Mouse (Mus musculus): ENCODE data around the gene Gm6096. TPM values are rescaled to one million over a fixed set of nuclear protein-coding genes. Genes with fewer than 3 reads are reported as not detected.

Gene Gm6096
- polyA plus RNA-seq, 1 experiment = not detected

- DNase-seq = no peak
- peak overlapping the region; percentile 63 for H3K4me3 ChIP-seq (ENCODE audit: insufficient read depth, low read depth, low read length)
- WGBS = 2% methylated on average over 17 of the region's 17 CpGs
Measured at GRCm38 (mm10) chr7:34234610-34235561, 16.0 kb upstream of the Gm6096 start.

GRCm38 (mm10) chr7:34235602-34236001 lies 15.2 kb upstream of the Gm6096 start:
- no peaks in the 10 kb centered on the region for H3K27me3 ChIP-seq (replicated peaks; ENCODE audit: control insufficient read depth, insufficient read depth, low read length)
- H3K4me3 ChIP-seq (ENCODE audit: insufficient read depth, low read depth, low read length) = no peak overlapping the region
- 89% methylated on average over 5 of the region's 5 CpGs for WGBS
- no peaks in the 10 kb centered on the region for H3K36me3 ChIP-seq (ENCODE audit: control insufficient read depth, insufficient read depth, low read length)
- DNase-seq = no peak
- H3K4me1 ChIP-seq (ENCODE audit: control insufficient read depth, insufficient read depth, low read length) = peaks cover 5% of the 10 kb centered on the region; the same call in 1 of the 2 replicates
- TF ChIP-seq CTCF (conservative IDR thresholded peaks at IDR 0.05; ENCODE audit: insufficient read depth, insufficient read length, low read depth, low read length) (no peak), POLR2A (IDR thresholded peaks at IDR 0.05; ENCODE audit: low read depth, low read length) (no peak)
- no peak overlapping the region for H3K27ac ChIP-seq (ENCODE audit: insufficient read depth, low read depth, low read length)

More at GRCm38 (mm10) chr7:34234610-34235561, 16.0 kb upstream of the Gm6096 start:
- Histone ChIP-seq H3K27ac (ENCODE audit: insufficient read depth, low read depth, low read length) (peak overlapping the region; percentile 99), H3K36me3 (ENCODE audit: control insufficient read depth, insufficient read depth, low read length) (no peaks in the 10 kb centered on the region), H3K27me3 (replicated peaks; ENCODE audit: control insufficient read depth, insufficient read depth, low read length) (no peaks in the 10 kb centered on the region), H3K4me1 (ENCODE audit: control insufficient read depth, insufficient read depth, low read length) (peaks cover 5% of the 10 kb centered on the region; the same call in 1 of the 2 replicates)
- TF ChIP-seq POLR2A (IDR thresholded peaks at IDR 0.05; ENCODE audit: low read depth, low read length) (no peak), CTCF (conservative IDR thresholded peaks at IDR 0.05; ENCODE audit: insufficient read depth, insufficient read length, low read depth, low read length) (no peak)

- Histone ChIP-seq H3K27ac (ENCODE audit: insufficient read depth, low read depth, low read length) (no peak overlapping the region), H3K4me1 (ENCODE audit: control insufficient read depth, insufficient read depth, low read length) (peaks cover 4% of the 10 kb centered on the region; the same call in 1 of the 2 replicates), H3K36me3 (ENCODE audit: control insufficient read depth, insufficient read depth, low read length) (peaks cover 2% of the 10 kb centered on the region; the same call in 1 of the 2 replicates), H3K27me3 (replicated peaks; ENCODE audit: control insufficient read depth, insufficient read depth, low read length) (no peaks in the 10 kb centered on the region), H3K4me3 (ENCODE audit: insufficient read depth, low read depth, low read length) (no peak overlapping the region)
- WGBS = 90% methylated on average over 5 of the region's 5 CpGs
- DNase-seq = no peak
- no peak for TF ChIP-seq POLR2A (IDR thresholded peaks at IDR 0.05; ENCODE audit: low read depth, low read length)
- no peak for TF ChIP-seq CTCF (conservative IDR thresholded peaks at IDR 0.05; ENCODE audit: insufficient read depth, insufficient read length, low read depth, low read length)
Measured at GRCm38 (mm10) chr7:34238086-34238485, 12.8 kb upstream of the Gm6096 start.

- WGBS = 93% methylated on average over 11 of the region's 11 CpGs
- TF ChIP-seq CTCF (conservative IDR thresholded peaks at IDR 0.05; ENCODE audit: insufficient read depth, insufficient read length, low read depth, low read length) = no peak
- no peak for TF ChIP-seq POLR2A (IDR thresholded peaks at IDR 0.05; ENCODE audit: low read depth, low read length)
- Histone ChIP-seq H3K4me1 (ENCODE audit: control insufficient read depth, insufficient read depth, low read length) (no peaks in the 10 kb centered on the region), H3K36me3 (ENCODE audit: control insufficient read depth, insufficient read depth, low read length) (peaks cover 6% of the 10 kb centered on the region), H3K27ac (ENCODE audit: insufficient read depth, low read depth, low read length) (no peak overlapping the region), H3K4me3 (ENCODE audit: insufficient read depth, low read depth, low read length) (no peak overlapping the region), H3K27me3 (replicated peaks; ENCODE audit: control insufficient read depth, insufficient read depth, low read length) (no peaks in the 10 kb centered on the region)
- DNase-seq = no peak
Measured at GRCm38 (mm10) chr7:34242176-34242575, 8.7 kb upstream of the Gm6096 start.

GRCm38 (mm10) chr7:34246870-34247499 lies 3.9 kb upstream of the Gm6096 start:
- Histone ChIP-seq H3K27ac (ENCODE audit: insufficient read depth, low read depth, low read length) (no peak overlapping the region), H3K4me3 (ENCODE audit: insufficient read depth, low read depth, low read length) (no peak overlapping the region), H3K27me3 (replicated peaks; ENCODE audit: control insufficient read depth, insufficient read depth, low read length) (no peaks in the 10 kb centered on the region), H3K4me1 (ENCODE audit: control insufficient read depth, insufficient read depth, low read length) (no peaks in the 10 kb centered on the region), H3K36me3 (ENCODE audit: control insufficient read depth, insufficient read depth, low read length) (peaks cover 9% of the 10 kb centered on the region)
- DNase-seq = no peak
- TF ChIP-seq POLR2A (IDR thresholded peaks at IDR 0.05; ENCODE audit: low read depth, low read length) (no peak), CTCF (conservative IDR thresholded peaks at IDR 0.05; ENCODE audit: insufficient read depth, insufficient read length, low read depth, low read length) (no peak)
- 87% methylated on average over 3 of the region's 3 CpGs for WGBS

GRCm38 (mm10) chr7:34252030-34252429 lies 1.2 kb downstream of the Gm6096 start:
- H3K27ac ChIP-seq (ENCODE audit: insufficient read depth, low read depth, low read length) = no peak overlapping the region
- H3K27me3 ChIP-seq (replicated peaks; ENCODE audit: control insufficient read depth, insufficient read depth, low read length) = no peaks in the 10 kb centered on the region
- DNase-seq = peak; percentile 52
- no peaks in the 10 kb centered on the region for H3K4me1 ChIP-seq (ENCODE audit: control insufficient read depth, insufficient read depth, low read length)
- TF ChIP-seq CTCF (conservative IDR thresholded peaks at IDR 0.05; ENCODE audit: insufficient read depth, insufficient read length, low read depth, low read length) = 0 out of 2 replicates have a peak, but pooled peaks have one; percentile 11
- TF ChIP-seq POLR2A (IDR thresholded peaks at IDR 0.05; ENCODE audit: low read depth, low read length) = no peak
- 16% methylated on average over 2 of the region's 2 CpGs for WGBS
- peaks cover 13% of the 10 kb centered on the region for H3K36me3 ChIP-seq (ENCODE audit: control insufficient read depth, insufficient read depth, low read length)
- no peak overlapping the region for H3K4me3 ChIP-seq (ENCODE audit: insufficient read depth, low read depth, low read length)

- Histone ChIP-seq H3K27me3 (replicated peaks; ENCODE audit: control insufficient read depth, insufficient read depth, low read length) (no peaks in the 10 kb centered on the region), H3K4me3 (ENCODE audit: insufficient read depth, low read depth, low read length) (no peak overlapping the region), H3K27ac (ENCODE audit: insufficient read depth, low read depth, low read length) (no peak overlapping the region; the same call in 1 of the 2 replicates), H3K36me3 (ENCODE audit: control insufficient read depth, insufficient read depth, low read length) (peaks cover 17% of the 10 kb centered on the region), H3K4me1 (ENCODE audit: control insufficient read depth, insufficient read depth, low read length) (no peaks in the 10 kb centered on the region)
- DNase-seq = peak; percentile 73
- 51% methylated on average over 3 of the region's 3 CpGs for WGBS
- no peak for TF ChIP-seq POLR2A (IDR thresholded peaks at IDR 0.05; ENCODE audit: low read depth, low read length)
- TF ChIP-seq CTCF (conservative IDR thresholded peaks at IDR 0.05; ENCODE audit: insufficient read depth, insufficient read length, low read depth, low read length) = no peak
Measured at GRCm38 (mm10) chr7:34255137-34255536, 4.3 kb downstream of the Gm6096 start.

All from kidney, adult 2 months (tissue).